Mouse (Mus musculus): ENCODE measurements at regions not wholly inside any gene's neighbourhood (a gene's known extent, or its start where the extent isn't known, plus 50 kb on each side); places are given as distances from the start of the nearest gene placed in this dataset.

- TF ChIP-seq POLR2A (IDR thresholded peaks at IDR 0.05; ENCODE audit: borderline replicate concordance, extremely low read depth, insufficient read depth, insufficient read length, poor library complexity, severe bottlenecking), result no peak
- TF ChIP-seq CTCF (IDR thresholded peaks at IDR 0.05; ENCODE audit: borderline replicate concordance, extremely low read depth, insufficient read depth, insufficient read length), result no peak
These were observed 84.9 kb upstream of the Arhgap21 start for GRCm38 (mm10) chr2:21053596-21053995.

Data from brain, embryonic 14.5 days (tissue).